Mouse (Mus musculus) stomach, embryonic 14.5 days (tissue): Measurements from ENCODE around the gene Fam221b. TPM values are rescaled to one million over a fixed set of nuclear protein-coding genes. Genes with fewer than 3 reads are reported as not detected.

ENCODE experiments used
- ATAC-seq: fragments of 200-750 bp; cut with Nextera tagmentation; 2 replicates; pipeline ENCODE4 v1.8.0; 2017; ENCODE audit warnings: low read depth, moderate TSS enrichment; ENCODE audit not compliant: insufficient number of reproducible peaks, insufficient read depth, low FRiP score
- H3K27ac ChIP-seq: fragments of 300-500 bp; sonication (generic); 2 replicates; pipeline ENCODE4 v1.5.1; 2014; ENCODE audit warnings: mild to moderate bottlenecking, low read length, moderate library complexity, mixed read lengths
- H3K27me3 ChIP-seq: fragments of 300-500 bp; sonication (generic); 2 replicates; pipeline ENCODE4 v1.6.1; 2014; ENCODE audit warnings: low read length, control low read depth, mixed read lengths; ENCODE audit not compliant: control insufficient read depth, insufficient read depth
- H3K36me3 ChIP-seq: fragments of 300-500 bp; sonication (generic); 2 replicates; pipeline ENCODE4 v1.6.1; 2014; ENCODE audit warnings: mild to moderate bottlenecking, control low read depth, low read length, moderate library complexity, mixed read lengths; ENCODE audit not compliant: control insufficient read depth, insufficient read depth
- H3K4me1 ChIP-seq: fragments of 300-500 bp; sonication (generic); 2 replicates; pipeline ENCODE4 v1.6.1; 2014; ENCODE audit warnings: low read length, control low read depth, mixed read lengths; ENCODE audit not compliant: control insufficient read depth, insufficient read depth
- H3K4me2 ChIP-seq: fragments of 300-500 bp; sonication (generic); replicated peaks from 2 replicates; pipeline ENCODE4 v1.6.1; 2014; ENCODE audit warnings: low read depth, low read length, control low read depth
- H3K4me3 ChIP-seq: fragments of 300-500 bp; sonication (generic); 2 replicates; pipeline ENCODE4 v1.5.1; 2014; ENCODE audit warnings: low read depth, low read length, control low read depth
- H3K9ac ChIP-seq: fragments of 300-500 bp; sonication (generic); replicated peaks from 2 replicates; pipeline ENCODE4 v1.6.1; 2014; ENCODE audit warnings: low read depth, mild to moderate bottlenecking, control low read depth, low read length, moderate library complexity, mixed read lengths
- H3K9me3 ChIP-seq: fragments of 300-500 bp; sonication (generic); 2 replicates; pipeline ENCODE4 v1.6.1; 2016; ENCODE audit warnings: low read depth, low read length, control low read depth; ENCODE audit not compliant: control insufficient read depth
- WGBS: fragments of 180-500 bp; shearing (Covaris S2); extraction: QIAGEN DNeasy Blood & Tissue Kit; methylation state at CpG from one replicate; pipeline ENCODE4 v1.1.7; 2014; 5-methylcytosine and 5-hydroxymethylcytosine counted together
- microRNA-seq: library from miRNA; unstranded; fragments of <30 nt; microRNA quantifications from one replicate; pipeline ENCODE4, GENCODE M21; 2016
- polyA plus RNA-seq: library from polyadenylated mRNA; unstranded; fragments of >200 nt; fragmentation: Nextera tagmentation; extraction: Ambion mirVana; gene quantifications from 2 replicates; pipeline ENCODE4 v1.2.1, GENCODE M21; 2014

Gene Fam221b
- polyA plus RNA-seq, 1 experiment from 2014 or later, result 4.2 TPM

- H3K4me1 ChIP-seq, result no peaks in the 10 kb centered on the region
- H3K9me3 ChIP-seq, result peaks cover 7% of the 10 kb centered on the region
- no peak overlapping the region for H3K27ac ChIP-seq
- 80% methylated on average over 4 of the region's 4 CpGs for WGBS
- H3K9ac ChIP-seq, result no peak overlapping the region
- H3K36me3 ChIP-seq, result no peaks in the 10 kb centered on the region
- H3K4me3 ChIP-seq, result no peak overlapping the region
- H3K27me3 ChIP-seq, result no peaks in the 10 kb centered on the region
- no peak overlapping the region for H3K4me2 ChIP-seq
- ATAC-seq, result no peak
Measured at GRCm38 (mm10) chr4:43620146-43620778, 48.7 kb downstream of the Fam221b start.

GRCm38 (mm10) chr4:43613060-43613730 lies 55.8 kb downstream of the Fam221b start:
- H3K4me3 ChIP-seq, result no peak overlapping the region
- H3K9ac ChIP-seq, result no peak overlapping the region
- no peaks in the 10 kb centered on the region for H3K9me3 ChIP-seq
- no peaks in the 10 kb centered on the region for H3K27me3 ChIP-seq
- H3K4me1 ChIP-seq, result no peaks in the 10 kb centered on the region
- no peaks in the 10 kb centered on the region for H3K36me3 ChIP-seq
- no peak overlapping the region for H3K4me2 ChIP-seq
- 54% methylated on average over 3 of the region's 3 CpGs for WGBS
- H3K27ac ChIP-seq, result no peak overlapping the region
- ATAC-seq, result no peak

- H3K4me3 ChIP-seq, result no peak overlapping the region
- H3K36me3 ChIP-seq, result no peaks in the 10 kb centered on the region
- H3K4me1 ChIP-seq, result no peaks in the 10 kb centered on the region
- H3K4me2 ChIP-seq, result no peak overlapping the region
- H3K9ac ChIP-seq, result no peak overlapping the region
- no peaks in the 10 kb centered on the region for H3K9me3 ChIP-seq
- no peaks in the 10 kb centered on the region for H3K27me3 ChIP-seq
- no peak for ATAC-seq
- WGBS, result 63% methylated on average over 10 of the region's 10 CpGs
- no peak overlapping the region for H3K27ac ChIP-seq
Measured at GRCm38 (mm10) chr4:43612534-43612933, 56.4 kb downstream of the Fam221b start.

Small RNA genes lying within 50 kb of the gene (microRNA-seq; reads per million reads assigned to microRNA genes)
- not detected for gene Gm25262

Other genes with a start within 250 kb of the Fam221b start
- 0.22 and 0.25 TPM in 2 replicates for gene Fam166b, start 240.0 kb downstream of the Fam221b start, polyA plus RNA-seq
- gene Tesk1, start 227.2 kb downstream of the Fam221b start, polyA plus RNA-seq, result 5.4 and 7.1 TPM in 2 replicates
- gene Cd72, start 214.5 kb downstream of the Fam221b start, polyA plus RNA-seq, result 5.5 and 5.6 TPM in 2 replicates
- not detected in 2 replicates for gene Sit1, start 185.4 kb downstream of the Fam221b start, polyA plus RNA-seq
- gene Ccdc107, start 176.2 kb downstream of the Fam221b start, polyA plus RNA-seq, result 130 and 132 TPM in 2 replicates
- gene Arhgef39, start 169.4 kb downstream of the Fam221b start, polyA plus RNA-seq, result 43.5 and 46.8 TPM in 2 replicates
- gene Car9, start 162.2 kb downstream of the Fam221b start, polyA plus RNA-seq, result 2.8 and 5.8 TPM in 2 replicates
- gene Tpm2, start 145.4 kb downstream of the Fam221b start, polyA plus RNA-seq, result 790 and 843 TPM in 2 replicates
- 56.2 and 69.8 TPM in 2 replicates for gene Creb3, start 106.8 kb downstream of the Fam221b start, polyA plus RNA-seq
- 83.7 and 98.5 TPM in 2 replicates for gene Tln1, start 106.5 kb downstream of the Fam221b start, polyA plus RNA-seq
- 41.0 and 44.5 TPM in 2 replicates for gene Rgp1, start 90.4 kb downstream of the Fam221b start, polyA plus RNA-seq
- gene Gba2, start 90.3 kb downstream of the Fam221b start, polyA plus RNA-seq, result 13.8 and 14.4 TPM in 2 replicates
- gene Msmp, start 84.7 kb downstream of the Fam221b start, polyA plus RNA-seq, result 0.91 and 1.0 TPM in 2 replicates
- gene Npr2, start 37.2 kb downstream of the Fam221b start, polyA plus RNA-seq, result 13.3 and 17.3 TPM in 2 replicates
- gene Spag8, start 15.6 kb downstream of the Fam221b start, polyA plus RNA-seq, result 0.70 and 1.7 TPM in 2 replicates
- gene Hint2, start 12.7 kb downstream of the Fam221b start, polyA plus RNA-seq, result 103 and 112 TPM in 2 replicates
- 4.5 and 5.6 TPM in 2 replicates for gene Tmem8b, start 174 bp downstream of the Fam221b start, polyA plus RNA-seq
- not detected in 2 replicates for gene Olfr70, start 31.7 kb upstream of the Fam221b start, polyA plus RNA-seq
- 0.09 TPM in 1 of 2 replicates, not detected in the other for gene Olfr71, start 41.1 kb upstream of the Fam221b start, polyA plus RNA-seq
- gene Hrct1, start 58.0 kb upstream of the Fam221b start, polyA plus RNA-seq, result 0.46 and 0.78 TPM in 2 replicates
- gene Spaar, start 60.9 kb upstream of the Fam221b start, polyA plus RNA-seq, result 0.10 TPM in 1 of 2 replicates, not detected in the other
- not detected in 2 replicates for gene Olfr159, start 101.9 kb upstream of the Fam221b start, polyA plus RNA-seq
- not detected in 2 replicates for gene Olfr156, start 154.8 kb upstream of the Fam221b start, polyA plus RNA-seq
- gene Olfr157, start 171.1 kb upstream of the Fam221b start, polyA plus RNA-seq, result not detected in 2 replicates
- gene Olfr155, start 182.4 kb upstream of the Fam221b start, polyA plus RNA-seq, result not detected in 2 replicates
- 36.0 and 38.8 TPM in 2 replicates for gene Reck, start 206.4 kb upstream of the Fam221b start, polyA plus RNA-seq